Mouse (Mus musculus) kidney, postnatal 36 days (tissue): Measurements from ENCODE around the gene Hs6st2.

Experiments
- DNase-seq, 2 experiments: peaks; one replicate each; pipeline ENCODE4 v3.0.0; 2021 to 2022; ENCODE audit warnings: mixed read lengths in 2 of 2

The Hs6st2 gene

DNA sequence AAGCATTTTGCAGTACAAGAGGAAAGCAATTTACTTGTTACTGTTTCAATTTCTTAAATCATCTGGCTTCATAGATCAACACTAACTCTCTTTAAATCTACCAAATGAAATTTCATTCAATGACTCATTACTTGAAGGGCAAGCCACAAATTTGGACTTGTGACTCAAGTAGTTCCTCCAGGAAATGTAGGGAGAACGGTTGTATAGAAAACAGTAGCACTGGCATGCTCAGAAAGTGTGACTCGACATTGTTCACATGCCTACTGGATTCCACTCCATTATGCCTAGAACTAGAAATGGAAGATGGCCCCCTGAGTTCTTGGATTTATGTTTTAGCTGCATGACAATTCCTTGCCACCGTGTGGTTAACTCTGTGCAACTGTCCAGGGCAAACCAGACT is 100.0 kb downstream of the Hs6st2 start:
- DNase-seq = no peak

DNA sequence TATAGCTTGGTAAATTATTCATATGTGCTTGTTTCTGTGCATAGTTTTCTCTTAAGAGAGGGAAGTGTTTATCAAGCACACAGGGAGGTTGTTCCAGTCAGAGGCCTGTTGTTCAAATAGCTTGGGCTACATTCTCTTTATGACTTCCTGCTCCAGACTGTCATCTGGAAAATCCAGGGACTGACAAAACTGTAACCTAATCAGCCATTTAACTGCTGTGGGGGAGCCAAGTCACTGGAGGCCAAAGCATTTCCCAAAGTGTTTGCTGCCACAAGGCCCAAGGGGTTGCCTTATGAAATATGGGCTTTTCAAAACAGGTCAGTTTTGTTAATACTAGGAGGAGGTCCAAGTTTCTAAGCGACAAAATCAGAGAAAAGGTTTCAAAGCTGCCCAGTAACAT is 119.8 kb downstream of the Hs6st2 start:
- peak; percentile 1 to 11 for DNase-seq

DNA sequence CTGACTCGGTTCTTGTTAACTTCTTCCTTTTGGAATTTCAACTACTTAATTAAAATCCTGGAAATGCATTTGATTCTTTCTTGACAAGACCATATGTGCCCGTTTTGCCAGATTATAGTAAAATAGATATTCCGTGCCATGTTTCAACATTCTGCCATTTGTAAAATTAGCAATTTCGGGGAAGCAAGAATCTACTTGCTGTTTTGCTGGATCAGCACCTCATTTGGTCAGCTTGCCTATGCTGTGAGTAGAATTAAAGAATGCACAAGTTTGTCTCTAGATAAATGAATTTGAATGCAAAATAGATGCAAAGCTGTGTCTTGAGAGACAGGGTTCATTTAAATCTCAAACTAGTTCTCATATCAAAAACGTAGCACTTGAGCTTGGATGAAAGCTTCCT is 142.0 kb downstream of the Hs6st2 start:
- DNase-seq = no peak

DNA sequence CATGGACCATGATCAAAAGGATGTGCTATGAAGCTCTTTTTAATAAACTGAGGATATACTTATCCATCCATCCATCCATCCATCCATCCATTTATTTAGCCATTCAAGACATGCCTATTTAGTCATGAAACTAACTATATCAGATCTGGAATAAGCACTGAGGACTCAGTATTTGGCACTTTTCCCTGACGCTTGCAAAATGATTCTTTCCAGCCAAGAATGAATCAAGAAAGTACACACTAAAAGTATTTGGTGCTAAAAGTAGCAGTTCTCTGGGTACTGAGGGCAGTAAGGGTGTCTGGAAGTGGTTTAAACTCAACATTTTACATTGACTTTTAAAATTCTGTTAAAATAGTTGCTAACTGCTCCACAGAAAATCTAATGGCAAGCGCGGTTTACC is 144.6 kb downstream of the Hs6st2 start:
- DNase-seq = no peak

DNA sequence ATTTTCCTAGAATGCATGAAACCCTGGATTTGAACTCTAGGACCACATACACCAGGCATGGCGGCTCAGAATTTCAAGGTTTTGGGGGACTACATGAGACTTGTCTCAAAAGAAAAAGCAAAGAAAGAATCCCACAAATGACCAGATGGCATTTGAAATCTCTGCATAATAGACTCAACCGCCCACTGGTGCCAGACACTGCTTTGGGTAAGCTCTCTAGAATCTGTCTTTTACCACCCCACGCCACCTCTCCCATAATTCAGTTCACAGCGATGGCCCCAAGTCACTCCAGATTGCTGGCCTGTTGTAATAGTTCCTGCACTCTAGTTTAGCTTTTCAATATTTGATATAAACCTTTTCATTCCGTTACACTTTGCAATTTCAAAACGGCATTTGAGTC is 146.4 kb downstream of the Hs6st2 start:
- no peak for DNase-seq

DNA sequence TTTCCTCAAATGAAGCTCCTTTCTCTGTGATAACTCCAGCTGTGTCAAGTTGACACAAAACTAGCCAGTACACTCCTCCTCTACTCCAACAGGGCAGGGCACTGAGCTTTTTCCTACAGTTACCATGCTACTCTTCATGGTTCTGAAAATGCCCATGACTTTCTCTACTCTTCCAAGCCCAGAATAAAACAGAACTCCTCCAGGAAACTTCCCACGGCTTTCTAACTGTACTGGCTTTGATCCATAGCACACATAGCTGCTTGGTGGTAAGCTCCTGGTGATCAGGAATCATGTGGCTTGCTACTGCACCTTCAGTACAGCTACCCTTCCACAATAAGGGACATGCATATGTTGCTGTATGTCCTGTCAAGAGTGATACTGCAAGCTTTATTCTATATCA is 150.5 kb downstream of the Hs6st2 start:
- DNase-seq = no peak

DNA sequence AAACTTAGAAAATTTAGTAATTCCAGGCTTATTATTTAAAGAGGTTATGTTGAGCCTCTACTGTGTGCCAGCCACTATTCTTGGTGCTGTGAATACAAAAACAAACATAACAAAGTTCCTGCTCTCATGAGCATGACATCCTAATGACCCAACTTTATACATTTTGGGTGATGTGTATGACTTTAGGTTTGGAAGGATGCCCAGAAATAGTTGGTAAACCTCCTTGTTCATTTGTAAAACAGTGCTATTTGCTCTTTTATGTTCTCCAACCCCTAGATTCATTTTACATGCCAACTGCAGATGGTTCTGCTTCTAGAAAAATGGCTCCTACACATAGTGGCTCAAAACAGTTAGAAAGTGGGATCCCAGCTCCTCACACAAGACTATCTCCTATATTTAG is 153.1 kb downstream of the Hs6st2 start:
- DNase-seq = no peak

DNA sequence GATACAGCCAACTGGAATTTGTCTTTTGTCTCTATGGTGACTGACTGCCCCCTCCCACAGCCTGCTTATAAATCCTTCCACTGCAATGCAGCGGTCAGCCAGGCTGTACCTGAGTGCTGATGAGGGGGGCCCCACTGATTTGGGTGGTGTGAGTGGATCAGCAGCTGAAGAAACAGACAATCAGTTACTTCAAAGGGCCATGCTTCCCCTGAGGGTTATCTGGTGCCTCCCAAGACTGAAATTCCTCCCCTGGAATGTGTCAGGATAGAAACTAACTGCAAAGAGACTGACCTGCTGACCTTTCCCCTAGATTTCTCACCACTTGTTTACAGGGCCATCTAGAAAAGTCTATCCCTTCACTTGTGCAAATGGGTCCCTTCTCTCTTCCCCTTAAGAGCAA is 166.8 kb downstream of the Hs6st2 start:
- peak in 1 of 2 experiments; percentile 1 for DNase-seq

DNA sequence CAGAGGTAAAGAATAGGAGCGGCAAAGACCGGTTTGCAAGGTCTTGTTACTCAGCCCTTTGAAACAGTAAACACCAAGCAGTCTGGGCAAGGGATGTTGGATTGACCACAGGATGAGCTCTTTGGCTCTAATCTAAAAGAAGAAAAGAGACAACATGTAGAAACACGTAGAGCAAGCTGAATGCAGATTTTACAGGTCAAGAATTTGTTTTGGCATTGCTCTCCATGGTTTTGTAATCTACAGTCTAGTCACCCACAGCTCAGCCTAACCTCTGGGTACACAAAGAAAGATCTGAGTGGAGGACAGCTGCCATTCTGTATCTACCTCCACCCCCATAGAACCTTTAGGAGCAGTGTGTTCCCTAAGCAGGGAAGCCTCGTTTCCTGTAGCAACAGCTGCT is 175.1 kb downstream of the Hs6st2 start:
- DNase-seq = no peak

DNA sequence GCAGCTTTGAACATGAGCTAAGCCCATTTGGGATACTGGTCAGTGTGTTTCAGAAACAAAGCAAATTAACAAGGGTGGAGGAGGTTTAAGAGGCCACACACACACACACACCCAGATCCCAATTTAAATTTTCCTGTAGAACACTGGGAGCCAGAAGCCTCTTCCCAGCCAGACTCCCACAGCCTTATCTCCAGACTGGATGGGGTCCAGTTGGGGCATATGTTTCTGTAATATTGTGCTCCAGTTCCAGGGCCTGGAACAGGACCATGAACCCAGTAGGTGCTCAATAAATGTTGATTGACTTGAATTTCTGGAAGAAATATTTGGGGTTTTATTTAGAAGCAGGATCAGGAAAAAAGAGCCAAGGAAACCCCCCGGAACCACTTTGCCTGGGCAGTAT is 176.0 kb downstream of the Hs6st2 start:
- DNase-seq = no peak

DNA sequence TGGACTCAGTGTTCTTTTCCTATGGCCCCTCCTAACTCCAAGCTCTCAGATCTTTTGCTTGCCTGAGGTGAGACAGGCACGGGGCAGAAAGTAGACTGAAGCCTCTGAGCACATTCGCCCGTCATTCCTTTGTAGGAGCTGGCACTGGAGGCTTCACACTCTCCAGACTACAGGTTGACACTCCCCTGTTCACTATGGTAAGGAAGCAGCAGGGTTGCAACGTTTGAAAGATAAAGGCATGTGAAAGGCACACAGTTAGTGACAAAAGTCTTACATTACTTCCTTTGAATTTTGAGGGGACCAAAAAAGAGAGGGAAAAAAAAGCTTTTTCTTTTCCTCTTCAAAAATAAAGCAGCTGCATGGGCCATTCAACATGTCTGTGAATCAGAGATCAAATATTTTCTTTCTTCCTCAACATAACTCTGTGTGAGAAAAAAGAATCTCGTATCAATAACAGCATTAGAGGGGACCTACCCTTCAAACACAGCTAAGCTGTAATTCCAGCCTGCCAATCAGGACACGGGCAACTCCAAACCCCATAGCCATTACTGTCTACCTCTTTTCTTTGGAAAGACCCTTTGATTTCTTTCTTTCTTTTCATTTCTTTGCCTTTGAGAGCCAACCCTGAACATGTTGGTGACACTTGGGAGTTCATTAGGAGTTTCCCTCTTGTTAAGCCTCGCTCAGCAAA is 177.7 kb downstream of the Hs6st2 start:
- no peak for DNase-seq

DNA sequence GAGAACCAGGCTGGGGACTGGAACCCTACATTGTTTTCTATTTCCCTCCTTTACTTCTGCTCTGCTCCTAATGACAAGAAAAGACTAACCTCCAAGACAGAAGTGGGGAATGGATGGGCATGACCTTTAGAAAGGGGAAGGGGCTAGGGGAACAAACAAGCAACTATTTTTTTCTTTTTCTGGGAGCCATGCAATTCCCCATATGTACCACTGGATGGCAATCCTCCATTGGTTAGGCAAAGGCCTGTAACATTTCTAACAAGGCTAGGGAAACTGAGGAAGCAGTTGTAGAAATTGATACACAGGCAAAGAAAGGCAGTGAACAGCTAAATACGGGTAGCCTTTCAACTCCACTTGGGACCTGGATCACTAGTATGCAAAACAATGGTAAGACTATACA is 183.8 kb downstream of the Hs6st2 start:
- no peak for DNase-seq

DNA sequence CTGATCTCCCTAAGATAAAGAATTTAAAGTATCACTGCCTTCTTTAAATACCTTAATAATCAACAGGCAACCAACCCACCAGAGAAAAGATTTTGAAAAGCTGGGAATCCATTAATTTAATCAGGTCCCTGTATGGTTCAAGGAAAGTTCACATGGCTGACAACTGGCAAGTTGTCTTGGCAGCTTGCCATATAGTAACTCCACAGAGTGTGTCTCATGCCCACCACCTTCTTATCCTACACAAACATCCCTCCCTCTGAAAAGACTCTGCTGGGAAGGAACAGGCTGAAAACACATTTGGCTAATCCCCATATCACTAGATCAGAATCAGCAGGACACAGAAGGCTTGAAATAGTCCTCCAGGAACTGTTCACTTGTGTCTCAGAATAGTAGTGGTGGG is 193.3 kb downstream of the Hs6st2 start:
- DNase-seq = no peak

DNA sequence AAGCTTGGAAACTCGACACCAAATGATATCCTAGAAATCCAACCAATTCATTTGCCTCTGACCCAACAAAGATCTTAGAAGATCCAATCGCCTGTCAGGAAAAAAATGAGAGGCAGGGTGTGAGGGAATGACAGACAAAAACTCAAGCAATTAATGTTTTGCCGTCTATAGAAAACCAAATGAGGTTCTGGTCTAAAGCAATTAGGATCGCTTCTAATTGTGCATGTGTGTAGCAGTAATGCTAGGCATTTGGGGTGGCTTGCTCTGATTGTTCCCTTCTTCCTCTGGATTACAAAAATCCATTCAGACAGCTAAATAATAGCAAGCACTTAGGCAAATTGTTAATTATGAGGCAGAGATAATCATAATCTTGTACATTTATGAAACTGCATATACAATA is 212.2 kb downstream of the Hs6st2 start:
- DNase-seq = no peak

DNA sequence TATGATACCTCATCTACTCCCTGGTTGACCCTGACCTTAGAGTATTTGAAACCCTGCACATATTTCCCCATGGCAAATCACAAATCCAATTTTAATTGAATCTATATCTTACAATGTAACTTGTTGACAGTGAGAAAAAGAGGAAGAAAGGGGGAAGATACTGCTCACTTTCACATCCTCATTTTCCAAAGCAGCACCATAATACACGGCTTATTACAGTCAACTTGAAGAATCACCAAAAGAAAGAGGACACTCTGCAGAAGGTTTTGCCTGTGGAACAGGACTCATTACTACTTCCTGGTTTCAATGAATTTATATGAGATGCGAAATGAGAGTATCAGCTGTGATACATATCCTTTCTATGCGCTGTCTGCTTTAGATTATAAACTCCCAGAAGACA is 220.2 kb downstream of the Hs6st2 start:
- DNase-seq = no peak

DNA sequence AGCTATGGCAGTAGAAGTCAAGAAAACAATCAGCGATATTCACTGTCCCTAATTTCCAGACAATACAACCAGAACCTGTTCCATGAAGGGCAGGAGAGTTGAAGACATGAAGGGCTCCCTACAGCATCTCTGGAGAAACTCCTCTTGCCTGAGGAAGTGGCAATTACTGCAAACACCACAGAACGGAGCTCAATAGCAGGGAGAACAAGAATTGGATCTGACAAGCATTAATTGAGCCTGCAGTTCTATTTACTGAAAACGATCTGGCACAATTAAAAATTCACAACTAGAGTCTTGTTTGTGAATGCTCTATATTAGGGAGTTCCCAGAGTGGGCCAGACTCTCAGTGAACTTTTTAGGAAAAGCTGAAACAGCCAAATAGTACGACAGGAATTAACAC is 238.3 kb downstream of the Hs6st2 start:
- DNase-seq = no peak

DNA sequence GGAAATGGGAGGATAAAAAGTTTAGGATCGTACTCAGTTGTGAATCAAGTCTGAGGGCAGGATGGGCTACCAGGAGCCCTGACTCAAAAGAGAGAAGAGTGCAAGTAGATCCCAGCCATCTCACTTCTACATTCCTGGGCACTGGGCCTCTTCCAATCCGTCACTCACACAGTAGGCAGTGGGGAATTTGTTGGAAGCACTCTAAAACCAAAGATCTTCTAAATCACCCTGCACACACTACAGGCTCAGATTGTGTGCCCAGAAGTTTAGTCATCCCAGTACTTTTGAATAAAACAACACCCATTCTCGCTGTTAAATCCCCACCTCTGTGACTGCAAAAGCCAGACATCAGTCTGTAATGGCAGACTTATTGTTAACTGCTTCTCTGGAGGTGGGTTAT is 249.9 kb downstream of the Hs6st2 start:
- DNase-seq = no peak

DNA sequence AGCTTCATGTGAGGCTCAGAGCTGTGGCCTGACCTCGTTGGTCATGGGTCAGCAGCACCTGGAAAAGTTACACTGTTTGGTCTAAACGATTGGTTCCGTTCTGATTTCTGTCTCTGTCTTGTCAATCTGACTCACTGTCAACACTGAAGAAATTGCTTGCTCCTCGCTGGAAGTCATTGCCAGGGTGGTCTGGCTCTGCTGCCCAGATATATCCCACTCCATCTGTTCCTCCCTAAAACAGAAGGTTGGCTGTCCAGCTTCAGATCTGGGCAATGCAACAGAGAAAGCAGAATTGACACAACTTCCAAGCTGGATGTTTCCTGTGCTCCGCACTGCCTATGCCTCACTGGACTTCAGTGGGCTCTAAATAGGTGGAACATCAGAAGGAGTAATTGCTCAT is 256.6 kb downstream of the Hs6st2 start:
- no peak for DNase-seq

DNA sequence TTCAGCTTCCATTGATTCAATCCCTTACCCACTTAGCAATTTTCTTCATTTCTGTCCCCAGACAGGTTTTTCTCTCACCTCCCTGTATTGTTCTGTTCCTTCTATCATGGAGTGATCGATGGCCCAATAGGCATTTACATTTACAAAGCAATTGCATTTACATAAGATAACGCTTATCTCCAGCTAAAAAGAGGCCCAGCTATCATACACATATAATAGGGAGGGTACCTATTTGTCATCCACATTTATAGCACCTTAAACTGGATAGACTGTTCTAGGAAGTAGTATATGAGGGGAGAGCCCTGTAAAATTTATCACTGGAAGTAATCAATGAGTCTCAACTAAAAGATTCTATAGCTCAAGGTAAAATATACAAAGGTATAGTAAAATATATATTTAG is 271.4 kb downstream of the Hs6st2 start:
- DNase-seq = no peak

DNA sequence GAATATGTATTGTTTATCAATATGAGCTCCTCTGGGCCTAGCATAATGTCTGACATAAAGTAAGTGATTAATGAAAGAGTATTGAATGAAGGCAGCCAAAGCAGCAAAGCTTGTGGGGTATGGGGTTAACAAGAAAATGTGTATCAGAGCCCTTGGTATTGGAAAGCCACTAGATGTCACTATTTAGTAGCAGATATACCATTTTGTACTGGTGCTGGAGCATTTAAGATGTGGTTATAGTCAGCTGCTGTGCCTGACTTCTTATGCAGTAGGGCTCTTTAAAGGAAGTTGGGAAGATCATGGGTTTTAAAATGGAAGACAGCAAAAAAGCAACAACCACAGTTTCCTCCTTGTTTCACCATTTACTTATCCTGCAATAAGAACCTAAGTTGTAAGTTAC is 284.2 kb downstream of the Hs6st2 start:
- peak in 1 of 2 experiments; percentile 11 for DNase-seq

DNA sequence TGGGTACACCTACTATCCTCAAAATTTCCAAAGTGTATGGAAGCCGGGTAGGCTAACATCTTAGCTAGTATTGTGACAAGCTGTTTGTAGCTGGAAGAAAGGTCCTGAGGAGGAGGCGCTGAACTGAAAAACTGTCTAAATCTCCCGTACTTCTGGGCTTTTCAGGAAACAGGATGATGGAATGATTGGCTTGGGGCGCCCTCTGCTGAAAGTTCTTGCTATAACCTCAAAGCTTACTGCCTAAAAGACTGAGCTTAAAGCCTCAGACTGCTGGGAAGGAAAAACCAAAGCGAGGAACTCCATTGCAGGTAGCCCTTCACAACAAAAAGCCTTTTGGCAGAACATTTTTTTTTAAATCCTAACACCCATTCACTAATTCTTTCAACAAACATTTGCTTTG is 307.0 kb downstream of the Hs6st2 start:
- DNase-seq = peak; percentile 56 to 84

DNA sequence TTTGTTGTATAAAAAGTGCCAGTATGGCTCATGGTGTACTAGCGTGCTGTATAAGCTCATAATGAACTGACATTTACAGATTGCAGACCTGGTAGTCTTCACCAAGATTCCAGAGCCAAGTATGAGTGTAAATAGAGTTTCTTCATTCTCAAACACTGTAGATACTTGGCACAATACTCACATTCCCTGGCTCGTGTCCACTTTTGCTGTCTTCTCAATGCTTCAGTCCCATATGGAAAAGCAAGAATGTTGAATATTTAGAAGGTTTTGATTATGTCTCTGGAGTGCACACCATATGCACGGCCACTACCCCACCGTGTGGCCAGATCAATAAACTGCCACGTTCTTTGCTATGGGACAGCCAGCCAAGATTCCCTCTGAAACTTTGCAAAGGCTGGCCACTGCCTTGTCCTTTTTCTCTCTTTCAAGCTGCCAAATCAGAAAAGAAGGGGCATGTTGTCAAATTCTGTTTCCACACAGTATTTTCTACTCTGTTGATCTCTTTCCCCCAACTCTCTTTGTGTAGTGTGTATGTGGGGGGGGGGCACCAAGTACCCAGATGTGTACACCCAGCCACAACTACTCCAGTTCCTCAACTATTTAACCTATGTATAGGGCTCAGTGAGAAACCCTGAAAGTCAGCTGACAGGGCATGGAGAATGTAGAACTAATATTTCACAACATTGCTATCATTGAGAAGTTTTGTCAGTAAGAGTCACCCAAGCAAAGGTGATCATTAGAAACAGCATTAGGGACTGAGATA is 309.0 kb downstream of the Hs6st2 start:
- DNase-seq = peak in 1 of 2 experiments; percentile 20

DNA sequence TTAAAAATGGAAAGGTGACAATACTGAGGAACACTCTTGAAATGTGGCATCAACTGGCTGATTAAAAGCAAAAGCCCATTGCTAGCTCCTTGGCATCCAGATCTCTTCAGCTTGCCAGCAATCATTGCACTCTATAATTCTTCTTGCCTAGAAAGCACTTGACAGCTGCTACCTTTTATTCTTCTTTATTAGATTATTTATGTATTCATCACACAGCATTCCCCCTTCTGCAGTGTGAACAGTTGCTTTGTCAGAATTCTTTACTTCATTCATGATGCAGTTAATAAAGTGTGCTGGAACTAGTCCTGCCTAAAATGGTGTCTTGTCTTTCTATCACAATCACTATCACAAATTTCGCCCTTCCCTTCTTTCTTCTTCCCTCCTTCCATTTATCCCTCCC is 332.0 kb downstream of the Hs6st2 start:
- no peak for DNase-seq

DNA sequence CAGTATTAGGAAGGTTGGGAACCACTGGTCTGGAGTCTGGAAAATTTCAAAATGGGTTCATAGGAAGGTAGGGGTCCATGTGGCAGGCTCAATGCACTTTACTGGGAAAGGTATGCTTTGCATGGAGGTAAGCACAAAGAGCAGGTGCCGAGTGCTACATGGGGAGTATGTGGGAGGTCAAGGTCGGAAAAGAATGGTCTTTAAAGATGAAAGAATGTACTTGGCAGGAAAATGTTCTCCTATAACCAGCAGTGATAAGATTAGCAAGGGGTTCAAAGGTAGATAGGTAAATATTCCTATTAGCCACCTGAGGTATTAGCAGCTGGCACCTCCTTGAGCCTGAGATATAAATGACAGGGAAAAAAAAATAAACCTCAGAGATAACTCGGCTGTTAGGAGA is 338.1 kb downstream of the Hs6st2 start:
- DNase-seq = no peak
